Mouse (Mus musculus) liver, embryonic 11.5 days (tissue): ENCODE results near the gene Sbk1. TPM values are rescaled to one million over a fixed set of nuclear protein-coding genes. Genes with fewer than 3 reads are reported as not detected.

Source experiments
- ATAC-seq: fragments of 200-750 bp; cut with Nextera tagmentation; replicated peaks from 2 replicates; pipeline ENCODE4 v1.8.0; 2017; ENCODE audit warnings: moderate number of reproducible peaks, mild to moderate bottlenecking, moderate TSS enrichment, moderate library complexity; ENCODE audit not compliant: low FRiP score
- DNase-seq: peaks from one replicate; pipeline ENCODE4 v3.0.0-alpha.2; 2017; ENCODE audit warnings: low spot score
- H3K27ac ChIP-seq: fragments of 300-500 bp; sonication (generic); 2 replicates; pipeline ENCODE4 v1.5.1; 2014; ENCODE audit warnings: mild to moderate bottlenecking, low read depth, low read length, control low read depth
- H3K27me3 ChIP-seq: fragments of 300-500 bp; sonication (generic); replicated peaks from 2 replicates; pipeline ENCODE4 v1.6.1; 2014; ENCODE audit warnings: low read length, mixed read lengths; ENCODE audit not compliant: control insufficient read depth, insufficient read depth
- H3K36me3 ChIP-seq: fragments of 300-500 bp; sonication (generic); 2 replicates; pipeline ENCODE4 v1.6.1; 2014; ENCODE audit warnings: mild to moderate bottlenecking, low read length, moderate library complexity, mixed read lengths; ENCODE audit not compliant: control insufficient read depth, insufficient read depth
- H3K4me1 ChIP-seq: fragments of 300-500 bp; sonication (generic); replicated peaks from 2 replicates; pipeline ENCODE4 v1.6.1; 2014; ENCODE audit warnings: low read length, mixed read lengths; ENCODE audit not compliant: control insufficient read depth, insufficient read depth
- H3K4me2 ChIP-seq: fragments of 300-500 bp; sonication (generic); 2 replicates; pipeline ENCODE4 v1.6.1; 2014; ENCODE audit warnings: mild to moderate bottlenecking, control low read depth, moderate library complexity
- H3K4me3 ChIP-seq: fragments of 300-500 bp; sonication (generic); 2 replicates; pipeline ENCODE4 v1.5.1; 2014; ENCODE audit warnings: low read depth, low read length, control low read depth
- H3K9ac ChIP-seq: fragments of 300-500 bp; sonication (generic); 2 replicates; pipeline ENCODE4 v1.6.1; 2014; ENCODE audit warnings: low read depth, low read length, control low read depth
- H3K9me3 ChIP-seq: fragments of 300-500 bp; sonication (generic); 2 replicates; pipeline ENCODE4 v1.6.1; 2016; ENCODE audit warnings: low read length, inconsistent platforms, mixed read lengths; ENCODE audit not compliant: control insufficient read depth
- WGBS: fragments of 180-500 bp; shearing (Covaris S2); extraction: QIAGEN DNeasy Blood & Tissue Kit; methylation state at CpG from one replicate; pipeline ENCODE4 v1.1.7; 2014; 5-methylcytosine and 5-hydroxymethylcytosine counted together
- polyA plus RNA-seq: library from polyadenylated mRNA; unstranded; fragments of >200 nt; fragmentation: Nextera tagmentation; extraction: Ambion mirVana; gene quantifications from 2 replicates; pipeline ENCODE4 v1.2.1, GENCODE M21; 2014

Gene Sbk1
- polyA plus RNA-seq, 1 experiment from 2014 or later, result 13.6 TPM

GRCm38 (mm10) chr7:126286311-126286710 is 13.9 kb downstream of the Sbk1 start:
- ATAC-seq, result no peak
- peaks cover 4% of the 10 kb centered on the region for H3K27me3 ChIP-seq
- H3K4me1 ChIP-seq, result peaks cover 6% of the 10 kb centered on the region
- H3K4me2 ChIP-seq, result no peak overlapping the region
- no peak overlapping the region for H3K9ac ChIP-seq
- H3K36me3 ChIP-seq, result no peaks in the 10 kb centered on the region
- no peak for DNase-seq
- no peaks in the 10 kb centered on the region for H3K9me3 ChIP-seq
- no peak overlapping the region for H3K4me3 ChIP-seq
- no peak overlapping the region for H3K27ac ChIP-seq
- 73% methylated on average over 2 of the region's 2 CpGs for WGBS

- no peak overlapping the region; the same call in 1 of the 2 replicates for H3K27ac ChIP-seq
- ATAC-seq (no peak), DNase-seq (no peak)
- no peak overlapping the region for H3K9ac ChIP-seq
- H3K27me3 ChIP-seq, result peaks cover 17% of the 10 kb centered on the region
- whole genome bisulfite sequencing, result 43% methylated on average over 10 of the region's 10 CpGs
- no peak overlapping the region for H3K4me2 ChIP-seq
- H3K9me3 ChIP-seq, result no peaks in the 10 kb centered on the region
- no peaks in the 10 kb centered on the region for H3K36me3 ChIP-seq
- peaks cover 6% of the 10 kb centered on the region for H3K4me1 ChIP-seq
- H3K4me3 ChIP-seq, result no peak overlapping the region
Measured at GRCm38 (mm10) chr7:126287493-126288103, 15.2 kb downstream of the Sbk1 start.

GRCm38 (mm10) chr7:126288104-126288497 is 15.7 kb downstream of the Sbk1 start:
- DNase-seq (no peak), ATAC-seq (no peak)
- H3K4me3 ChIP-seq, result no peak overlapping the region
- WGBS, result 89% methylated on average over 2 of the region's 2 CpGs
- no peaks in the 10 kb centered on the region for H3K36me3 ChIP-seq
- H3K9ac ChIP-seq, result no peak overlapping the region
- H3K4me1 ChIP-seq, result peaks cover 6% of the 10 kb centered on the region
- H3K4me2 ChIP-seq, result no peak overlapping the region
- H3K27ac ChIP-seq, result no peak overlapping the region
- peaks cover 22% of the 10 kb centered on the region for H3K27me3 ChIP-seq
- no peaks in the 10 kb centered on the region for H3K9me3 ChIP-seq

GRCm38 (mm10) chr7:126288571-126289091 is 16.2 kb downstream of the Sbk1 start:
- no peak for ATAC-seq
- Histone ChIP-seq H3K9me3 (no peaks in the 10 kb centered on the region), H3K4me2 (no peak overlapping the region), H3K4me3 (no peak overlapping the region), H3K27ac (no peak overlapping the region), H3K36me3 (no peaks in the 10 kb centered on the region), H3K27me3 (peaks cover 27% of the 10 kb centered on the region), H3K9ac (no peak overlapping the region), H3K4me1 (peaks cover 6% of the 10 kb centered on the region)
- 83% methylated on average over 13 of the region's 13 CpGs for WGBS
- DNase-seq, result no peak

- Histone ChIP-seq H3K36me3 (no peaks in the 10 kb centered on the region), H3K27me3 (peaks cover 31% of the 10 kb centered on the region), H3K4me1 (peaks cover 6% of the 10 kb centered on the region), H3K4me2 (no peak overlapping the region), H3K27ac (no peak overlapping the region), H3K4me3 (no peak overlapping the region), H3K9ac (no peak overlapping the region), H3K9me3 (no peaks in the 10 kb centered on the region)
- DNase-seq (no peak), ATAC-seq (no peak)
- 72% methylated on average over 7 of the region's 7 CpGs for WGBS
Measured at GRCm38 (mm10) chr7:126289371-126289770, 17.0 kb downstream of the Sbk1 start.

- WGBS, result 86% methylated on average over 7 of the region's 7 CpGs
- Histone ChIP-seq H3K27me3 (peaks cover 31% of the 10 kb centered on the region), H3K27ac (no peak overlapping the region), H3K4me2 (no peak overlapping the region), H3K4me3 (no peak overlapping the region), H3K9me3 (no peaks in the 10 kb centered on the region), H3K9ac (no peak overlapping the region), H3K36me3 (no peaks in the 10 kb centered on the region), H3K4me1 (no peaks in the 10 kb centered on the region; the same call in 1 of the 2 replicates)
- ATAC-seq (no peak), DNase-seq (no peak)
Measured at GRCm38 (mm10) chr7:126289956-126290355, 17.5 kb downstream of the Sbk1 start.

- H3K9me3 ChIP-seq, result no peaks in the 10 kb centered on the region
- peaks cover 31% of the 10 kb centered on the region for H3K27me3 ChIP-seq
- H3K36me3 ChIP-seq, result no peaks in the 10 kb centered on the region
- no peak overlapping the region for H3K27ac ChIP-seq
- DNase-seq, result no peak
- no peak for ATAC-seq
- 50% methylated on average over 71 of the region's 72 CpGs for WGBS
- H3K4me1 ChIP-seq, result no peaks in the 10 kb centered on the region
- no peak overlapping the region for H3K9ac ChIP-seq
- no peak overlapping the region for H3K4me3 ChIP-seq
- H3K4me2 ChIP-seq, result no peak overlapping the region
Measured at GRCm38 (mm10) chr7:126291681-126292545, 19.5 kb downstream of the Sbk1 start.

- Histone ChIP-seq H3K4me2 (no peak overlapping the region), H3K27ac (no peak overlapping the region), H3K27me3 (peaks cover 31% of the 10 kb centered on the region), H3K9ac (no peak overlapping the region), H3K4me3 (no peak overlapping the region), H3K4me1 (no peaks in the 10 kb centered on the region), H3K9me3 (no peaks in the 10 kb centered on the region), H3K36me3 (no peaks in the 10 kb centered on the region)
- ATAC-seq (no peak), DNase-seq (no peak)
- 68% methylated on average over 4 of the region's 4 CpGs for WGBS
Measured at GRCm38 (mm10) chr7:126293091-126293490, 20.7 kb downstream of the Sbk1 start.
